Mouse (Mus musculus): Measurements from ENCODE around the gene Steap2. TPM values are rescaled to one million over a fixed set of nuclear protein-coding genes. Genes with fewer than 3 reads are reported as not detected.

The Steap2 gene
- polyA plus RNA-seq, 2 experiments, result 3.0 to 5.2 TPM

DNA sequence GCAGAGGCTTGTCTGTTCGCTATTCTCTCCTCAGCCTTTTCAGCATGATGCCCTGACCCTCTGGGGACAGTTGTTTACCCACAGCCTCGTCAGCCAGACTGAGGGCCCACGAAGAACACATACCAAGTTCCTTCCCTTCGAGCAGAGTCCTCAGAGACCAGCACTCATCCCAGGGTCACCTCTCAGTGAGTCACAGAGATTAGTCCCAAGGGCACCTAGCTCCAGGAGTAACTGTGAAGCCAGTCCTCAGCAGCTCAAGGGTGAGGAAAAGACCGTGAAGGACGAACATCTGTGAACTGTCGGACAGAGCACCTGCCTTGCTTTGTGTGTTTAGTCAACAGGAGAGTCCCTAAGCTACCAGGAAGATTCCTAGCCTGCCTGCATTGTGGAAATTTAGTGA, 25.5 kb downstream of the Steap2 start:
- ATAC-seq (ENCODE audit: insufficient read depth) (no peak), DNase-seq (ENCODE audit: low read depth in 3 of 3, low spot score in 3 of 3) (no peak)
- H3K36me3 ChIP-seq (replicated peaks; ENCODE audit: control insufficient read depth, insufficient read depth, low read depth), result no peaks in the 10 kb centered on the region
- H3K4me3 ChIP-seq (ENCODE audit: insufficient read depth in 1 of 2, low read depth in 2 of 2, low read length in 2 of 2), result no peak overlapping the region
- no peak overlapping the region for H3K4me2 ChIP-seq (ENCODE audit: low read depth)
- H3K27me3 ChIP-seq (ENCODE audit: control insufficient read depth, insufficient read depth, low read length), result no peaks in the 10 kb centered on the region
- no peaks in the 10 kb centered on the region for H3K4me1 ChIP-seq (replicated peaks; ENCODE audit: control insufficient read depth in 2 of 2, insufficient read depth in 2 of 2, low read length in 1 of 2)
- no peak overlapping the region for H3K9ac ChIP-seq (replicated peaks)
- no peaks in the 10 kb centered on the region for H3K9me3 ChIP-seq (ENCODE audit: control insufficient read depth, low read length)
- H3K27ac ChIP-seq, result no peak overlapping the region
- WGBS (ENCODE audit: insufficient replicate concordance), result 62% methylated on average over 7 of the region's 7 CpGs
- TF ChIP-seq CTCF (IDR thresholded peaks at IDR 0.05; ENCODE audit: low read depth) (no peak), EP300 (IDR thresholded peaks at IDR 0.05; ENCODE audit: low read depth) (no peak)

DNA sequence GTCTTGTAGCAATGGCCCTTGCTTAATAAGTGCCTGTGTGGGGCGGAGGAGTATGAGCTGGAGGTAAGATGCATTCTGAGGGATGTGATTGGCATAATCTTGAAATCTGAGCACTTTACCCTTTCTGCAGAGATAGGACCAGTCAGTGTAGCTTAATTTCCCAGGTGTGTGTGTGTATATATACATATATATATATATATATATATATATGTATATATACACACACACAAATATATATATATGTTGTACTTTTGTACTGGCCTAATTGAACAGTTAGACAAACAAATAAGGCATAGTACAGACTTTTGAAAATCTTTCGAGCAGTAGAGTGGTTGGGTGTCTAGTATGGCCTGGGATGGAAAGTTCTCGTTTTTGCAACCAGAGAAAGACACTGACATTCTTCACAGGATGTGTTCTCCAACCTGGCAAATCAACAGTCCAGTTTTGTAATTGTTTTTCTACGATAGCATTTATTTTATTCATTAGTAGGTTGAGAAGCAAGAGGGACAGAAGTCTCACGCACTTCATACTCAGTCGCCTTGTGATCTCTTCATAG, 29.9 kb downstream of the Steap2 start:
- H3K4me2 ChIP-seq (ENCODE audit: low read depth), result peak overlapping the region; percentile 67
- H3K27me3 ChIP-seq (ENCODE audit: control insufficient read depth, insufficient read depth, low read length), result no peaks in the 10 kb centered on the region; the same call in 1 of the 2 replicates
- H3K4me1 ChIP-seq (replicated peaks; ENCODE audit: control insufficient read depth in 2 of 2, insufficient read depth in 2 of 2, low read length in 1 of 2), result no peaks in the 10 kb centered on the region
- WGBS (ENCODE audit: insufficient replicate concordance), result 52% methylated on average over 6 of the region's 6 CpGs
- TF ChIP-seq CTCF (IDR thresholded peaks at IDR 0.05; ENCODE audit: low read depth), result no peak
- no peak for TF ChIP-seq EP300 (IDR thresholded peaks at IDR 0.05; ENCODE audit: low read depth)
- H3K36me3 ChIP-seq (replicated peaks; ENCODE audit: control insufficient read depth, insufficient read depth, low read depth), result no peaks in the 10 kb centered on the region
- no peak overlapping the region for H3K27ac ChIP-seq
- H3K4me3 ChIP-seq (ENCODE audit: insufficient read depth in 1 of 2, low read depth in 2 of 2, low read length in 2 of 2), result peak overlapping the region; percentile 42 to 45
- DNase-seq (ENCODE audit: low read depth in 3 of 3, low spot score in 3 of 3) (no peak), ATAC-seq (ENCODE audit: insufficient read depth) (0 out of 2 replicates have a peak, but pooled peaks have one; percentile 13)
- H3K9ac ChIP-seq (replicated peaks), result no peak overlapping the region
- no peaks in the 10 kb centered on the region for H3K9me3 ChIP-seq (ENCODE audit: control insufficient read depth, low read length)

DNA sequence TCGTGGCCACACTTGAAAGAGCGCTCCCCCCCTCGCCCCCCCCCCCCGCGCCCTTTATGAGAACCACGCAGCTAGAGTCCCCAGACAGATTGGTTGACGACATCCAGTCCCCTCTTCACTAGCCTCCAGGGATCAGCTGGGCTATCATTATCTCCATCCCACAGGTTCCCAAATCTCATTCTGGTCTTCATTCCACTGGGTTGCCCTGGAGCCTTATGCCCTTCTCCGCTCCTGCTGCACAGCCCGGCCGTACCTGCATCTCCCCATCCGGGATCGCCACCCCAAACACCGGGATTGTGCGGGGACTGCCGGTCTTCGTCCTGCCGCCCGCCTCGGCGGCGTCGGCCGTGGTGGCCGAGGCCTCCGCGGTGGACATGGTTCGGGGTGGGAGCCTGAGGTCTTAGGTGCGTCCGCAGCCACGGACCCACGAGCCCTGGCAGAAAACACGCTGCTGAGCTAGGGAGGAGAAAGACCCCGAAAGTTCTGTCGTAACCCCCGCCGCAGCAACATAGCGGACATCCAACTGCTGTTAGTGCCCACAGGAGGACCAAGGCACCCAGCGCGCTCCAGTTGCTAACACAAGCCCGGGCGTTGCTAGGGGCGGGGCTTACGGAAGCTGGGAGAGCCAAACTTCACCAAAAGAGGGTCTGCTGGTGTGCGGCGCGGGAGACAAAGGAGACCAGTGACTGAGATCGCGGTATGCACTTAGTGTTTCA, 30.6 kb downstream of the Steap2 start, which contains the start of gene Cfap69:
Gene Cfap69 (minus strand): TSS at position 585 of the 716 bp plus-strand sequence.
- no peaks in the 10 kb centered on the region for H3K4me1 ChIP-seq (replicated peaks; ENCODE audit: control insufficient read depth in 2 of 2, insufficient read depth in 2 of 2, low read length in 1 of 2)
- peak within 1 kb of the TSS; percentile 67 for H3K4me2 ChIP-seq (ENCODE audit: low read depth)
- H3K27ac ChIP-seq, result no peak within 1 kb of the TSS
- WGBS (ENCODE audit: insufficient replicate concordance), result under 1% methylated on average over 48 of the region's 48 CpGs
- H3K36me3 ChIP-seq (replicated peaks; ENCODE audit: control insufficient read depth, insufficient read depth, low read depth), result no peaks in the 10 kb centered on the region
- DNase-seq (ENCODE audit: low read depth in 3 of 3, low spot score in 3 of 3) (peak; percentile 9 to 12 (median 12)), ATAC-seq (ENCODE audit: insufficient read depth) (peak; percentile 43; the same call in 1 of the 2 replicates)
- no peaks in the 10 kb centered on the region for H3K9me3 ChIP-seq (ENCODE audit: control insufficient read depth, low read length)
- H3K4me3 ChIP-seq (ENCODE audit: insufficient read depth in 1 of 2, low read depth in 2 of 2, low read length in 2 of 2), result peak within 1 kb of the TSS; percentile 42 to 45
- H3K9ac ChIP-seq (replicated peaks), result no peak within 1 kb of the TSS
- H3K27me3 ChIP-seq (ENCODE audit: control insufficient read depth, insufficient read depth, low read length), result no peaks in the 10 kb centered on the region; the same call in 1 of the 2 replicates
- TF ChIP-seq EP300 (IDR thresholded peaks at IDR 0.05; ENCODE audit: low read depth) (no peak), CTCF (IDR thresholded peaks at IDR 0.05; ENCODE audit: low read depth) (no peak)

DNA sequence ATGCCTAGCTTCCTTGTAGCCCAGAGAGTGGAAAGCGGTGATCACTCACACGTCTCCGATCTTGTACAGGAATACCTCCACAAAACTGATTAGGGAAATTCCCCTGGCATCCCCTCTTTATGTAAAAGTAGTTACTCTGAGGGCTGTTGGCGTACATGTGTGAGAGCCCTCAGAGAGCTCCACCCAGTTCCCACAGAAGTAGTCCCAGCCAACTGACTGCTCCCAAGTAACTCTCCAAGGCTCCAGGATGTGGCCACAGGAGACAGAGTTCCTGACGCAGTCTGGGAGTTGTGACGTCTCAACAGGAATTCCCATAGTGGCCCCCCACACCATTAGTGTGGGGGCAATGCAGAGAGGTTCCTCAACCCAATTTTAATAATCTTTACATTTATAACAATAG, 31.3 kb downstream of the Steap2 start:
- Histone ChIP-seq H3K27ac (no peak overlapping the region), H3K4me2 (ENCODE audit: low read depth) (no peak overlapping the region; the same call in 1 of the 2 replicates), H3K9me3 (ENCODE audit: control insufficient read depth, low read length) (no peaks in the 10 kb centered on the region), H3K27me3 (ENCODE audit: control insufficient read depth, insufficient read depth, low read length) (no peaks in the 10 kb centered on the region; the same call in 1 of the 2 replicates), H3K4me1 (replicated peaks; ENCODE audit: control insufficient read depth in 2 of 2, insufficient read depth in 2 of 2, low read length in 1 of 2) (no peaks in the 10 kb centered on the region), H3K4me3 (ENCODE audit: insufficient read depth in 1 of 2, low read depth in 2 of 2, low read length in 2 of 2) (no peak overlapping the region), H3K9ac (replicated peaks) (no peak overlapping the region), H3K36me3 (replicated peaks; ENCODE audit: control insufficient read depth, insufficient read depth, low read depth) (no peaks in the 10 kb centered on the region)
- no peak for DNase-seq (ENCODE audit: low read depth in 3 of 3, low spot score in 3 of 3)
- ATAC-seq (ENCODE audit: insufficient read depth), result no peak
- WGBS (ENCODE audit: insufficient replicate concordance), result 34% methylated on average over 6 of the region's 6 CpGs
- TF ChIP-seq EP300 (IDR thresholded peaks at IDR 0.05; ENCODE audit: low read depth), result no peak

DNA sequence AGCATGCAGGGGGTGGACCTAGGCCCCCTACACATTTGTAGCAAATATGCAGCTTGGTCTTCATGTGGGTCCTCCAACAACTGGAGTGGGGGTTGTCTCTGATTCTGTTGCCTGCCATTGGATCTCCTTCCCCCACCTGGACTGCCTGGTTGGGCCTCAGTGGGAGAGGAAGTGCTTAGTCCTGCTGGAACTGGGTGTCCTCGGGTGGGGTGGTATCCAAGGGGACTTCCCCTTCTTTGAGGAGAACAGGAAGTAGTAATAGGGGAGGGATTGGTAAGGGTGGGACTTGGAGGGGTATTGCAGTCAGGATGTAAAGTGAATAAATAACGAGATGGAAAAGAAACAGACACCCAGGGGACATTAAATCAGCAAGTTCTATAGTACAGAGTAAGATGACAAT, 35.7 kb downstream of the Steap2 start:
- Histone ChIP-seq H3K4me1 (replicated peaks; ENCODE audit: control insufficient read depth in 2 of 2, insufficient read depth in 2 of 2, low read length in 1 of 2) (no peaks in the 10 kb centered on the region), H3K9ac (replicated peaks) (no peak overlapping the region), H3K4me2 (ENCODE audit: low read depth) (no peak overlapping the region), H3K36me3 (replicated peaks; ENCODE audit: control insufficient read depth, insufficient read depth, low read depth) (no peaks in the 10 kb centered on the region), H3K4me3 (ENCODE audit: insufficient read depth in 1 of 2, low read depth in 2 of 2, low read length in 2 of 2) (no peak overlapping the region), H3K27me3 (ENCODE audit: control insufficient read depth, insufficient read depth, low read length) (no peaks in the 10 kb centered on the region; the same call in 1 of the 2 replicates), H3K27ac (no peak overlapping the region), H3K9me3 (ENCODE audit: control insufficient read depth, low read length) (no peaks in the 10 kb centered on the region)
- ATAC-seq (ENCODE audit: insufficient read depth), result no peak
- no peak for TF ChIP-seq CTCF (IDR thresholded peaks at IDR 0.05; ENCODE audit: low read depth)
- no peak for TF ChIP-seq EP300 (IDR thresholded peaks at IDR 0.05; ENCODE audit: low read depth)
- 8% methylated on average over 2 of the region's 2 CpGs for WGBS (ENCODE audit: insufficient replicate concordance)
- DNase-seq (ENCODE audit: low read depth in 3 of 3, low spot score in 3 of 3), result no peak
